Mouse (Mus musculus) layer of hippocampus, postnatal 25 days (tissue): ENCODE measurements around the gene Olfr698. TPM values are rescaled to one million over a fixed set of nuclear protein-coding genes. Genes with fewer than 3 reads are reported as not detected.
"Not testable (repeated sequence)": the region's sequence is repeated elsewhere in the genome, so short reads cannot be mapped to it uniquely, and the experiment has no call there.

Experiments
- DNase-seq, 2 experiments: peaks; one replicate each; pipeline ENCODE4 v3.0.0; 2022; ENCODE audit warnings: mixed read lengths in 2 of 2, low spot score in 1 of 2; ENCODE audit errors: extremely low spot score in 1 of 2
- total RNA-seq, 2 experiments: library from RNA; stranded (reverse); gene quantifications; 2 replicates each; pipeline ENCODE4 v1.2.3; 2021

Olfr698 gene
- total RNA-seq: not detected

DNA sequence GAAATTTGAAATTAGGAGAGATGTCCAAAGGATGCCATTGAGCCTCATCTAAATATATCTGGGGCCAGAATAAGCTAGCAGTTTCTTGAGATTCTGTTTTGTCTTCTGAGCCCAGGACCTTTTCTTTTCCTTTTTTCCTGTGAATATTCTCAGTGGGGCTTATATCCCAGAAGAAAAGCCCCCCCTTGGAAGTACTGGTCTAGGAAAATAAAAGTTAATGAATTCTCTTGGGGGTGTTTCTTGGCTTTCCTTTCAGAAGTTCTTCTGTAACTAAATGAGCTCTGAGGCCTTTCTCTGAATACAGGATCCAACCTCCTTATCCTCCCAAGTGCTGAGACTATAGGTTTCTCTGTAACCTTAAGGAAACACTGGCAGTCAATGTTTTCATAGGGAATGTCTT, at the start of gene Olfr698:
Olfr698 (minus strand) TSS at position 101 of the 400 bp plus-strand sequence.
- no peak for DNase-seq

DNA sequence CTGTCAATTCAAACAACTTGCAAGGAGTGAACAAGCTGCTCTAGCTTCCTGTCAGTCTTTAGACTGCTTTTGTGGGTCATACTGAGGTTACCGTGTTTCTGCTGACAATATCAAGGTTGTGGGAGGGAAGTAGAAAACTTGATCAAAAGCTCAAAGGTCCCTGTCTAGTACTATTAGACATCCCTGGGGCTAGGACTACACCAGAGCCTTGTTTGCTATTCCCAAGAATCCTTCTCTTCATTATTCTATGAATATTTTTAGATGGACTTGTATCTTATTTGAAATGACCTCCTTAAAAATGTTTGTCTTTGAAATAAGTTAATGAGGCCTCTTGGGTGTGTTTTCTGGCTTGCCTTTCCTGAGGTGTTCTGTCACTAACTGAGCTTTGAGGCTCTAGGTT, 37.9 kb upstream of the Olfr698 start, which contains the start of gene Olfr699:
Olfr699 (minus strand) TSS at position 101 of the 400 bp plus-strand sequence.
- no peak for DNase-seq

GRCm38 (mm10) chr7:106788330-106788729, 33.1 kb upstream of the Olfr698 start:
- no peak for DNase-seq

DNA sequence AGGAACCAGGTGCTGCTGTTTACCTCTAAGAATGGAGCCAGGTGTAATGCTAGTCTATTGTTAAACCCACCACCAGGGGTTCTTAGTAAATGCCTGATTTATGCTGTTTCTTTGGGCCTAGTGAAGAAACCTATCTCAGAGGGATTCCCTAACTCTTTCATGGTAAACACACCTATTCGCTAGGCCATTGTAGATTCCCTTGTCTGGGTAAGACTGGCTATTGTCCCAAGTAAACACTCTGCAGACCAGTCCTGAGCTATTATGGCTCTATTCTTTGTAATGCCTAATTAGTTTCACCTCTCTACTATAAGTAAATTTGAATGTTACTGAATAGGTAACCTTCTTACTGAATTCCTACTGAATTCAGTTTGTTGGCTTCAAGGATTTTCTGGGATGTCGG, 5.8 kb upstream of the Olfr698 start:
- DNase-seq: not testable (repeated sequence)

- no peak for DNase-seq
Observed at GRCm38 (mm10) chr7:106758800-106759199, 3.6 kb upstream of the Olfr698 start.

- no peak for DNase-seq
Observed at GRCm38 (mm10) chr7:106745811-106746210, 9.4 kb downstream of the Olfr698 start.

- no peak for DNase-seq
Observed at GRCm38 (mm10) chr7:106742343-106742742, 12.9 kb downstream of the Olfr698 start, which contains the start of gene Olfr697. Gene Olfr697, minus strand, starts transcription at chr7:106742443.

GRCm38 (mm10) chr7:106737028-106737427, 18.2 kb downstream of the Olfr698 start:
- no peak for DNase-seq

GRCm38 (mm10) chr7:106733717-106734116, 21.5 kb downstream of the Olfr698 start:
- no peak for DNase-seq

DNA sequence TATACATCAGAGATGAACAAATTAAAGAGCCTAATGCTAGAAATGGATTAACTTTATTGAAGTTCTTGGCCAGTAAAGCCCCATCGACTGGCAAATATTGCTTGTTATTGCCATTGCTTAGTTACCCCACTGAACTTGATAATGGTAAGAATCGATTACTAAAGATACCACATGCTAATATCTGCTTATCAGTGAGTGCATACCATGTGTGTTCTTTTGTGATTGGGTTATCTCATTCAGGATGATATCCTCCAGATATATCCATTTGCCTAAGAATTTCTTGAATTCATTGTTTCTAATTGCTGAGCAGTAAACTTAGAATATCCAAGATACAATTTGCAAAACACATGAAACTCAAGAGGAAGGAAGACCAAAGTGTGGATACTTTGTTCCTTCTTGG, 29.5 kb downstream of the Olfr698 start:
- DNase-seq: not testable (repeated sequence)

DNA sequence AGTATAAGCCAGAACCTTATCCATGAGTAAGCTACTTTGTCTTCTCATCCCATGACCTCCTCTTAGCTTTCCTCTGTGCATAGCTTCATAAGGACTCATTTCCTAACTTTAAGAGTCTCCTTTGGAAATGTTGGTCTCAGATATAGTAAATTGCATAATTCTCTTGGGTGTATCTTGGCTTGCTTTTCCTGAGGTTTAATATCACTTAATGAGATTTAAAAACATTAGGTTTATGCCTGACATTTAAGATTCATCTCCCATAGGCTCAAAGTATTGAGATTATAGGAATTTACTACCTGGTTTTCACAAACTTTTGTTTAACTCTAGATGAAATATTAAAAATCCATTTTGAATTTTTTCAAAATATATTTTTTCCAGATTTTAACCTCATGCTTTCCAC, 38.9 kb downstream of the Olfr698 start, which contains the start of gene Olfr695:
Olfr695 (minus strand) TSS at position 101 of the 400 bp plus-strand sequence.
- DNase-seq: no peak

GRCm38 (mm10) chr7:106711463-106711862, 43.7 kb downstream of the Olfr698 start:
- no peak for DNase-seq

DNA sequence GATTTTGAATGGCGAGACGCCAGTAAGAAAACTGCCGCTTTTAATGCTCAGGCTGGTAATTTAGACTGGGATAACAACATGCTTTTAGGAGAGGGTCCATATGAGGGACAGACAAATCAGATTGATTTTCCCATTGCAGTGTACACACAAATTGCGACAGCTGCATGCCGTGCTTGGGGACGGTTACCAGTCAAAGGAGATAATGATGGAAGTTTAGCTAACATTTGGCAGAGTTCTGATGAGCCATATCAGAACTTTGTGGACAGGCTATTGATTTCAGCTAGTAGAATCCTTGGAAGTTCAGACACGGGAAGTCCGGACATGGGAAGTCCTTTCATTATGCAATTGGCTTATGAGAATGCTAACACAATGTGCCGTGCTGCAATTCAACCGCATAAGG, 47.5 kb downstream of the Olfr698 start:
- not testable (repeated sequence) for DNase-seq

Other genes starting within 250 kb of the Olfr698 start
- gene Olfr693, start 74.8 kb downstream of the Olfr698 start, total RNA-seq: not detected
- not detected for gene Olfr694, start 63.6 kb downstream of the Olfr698 start, total RNA-seq
- not detected for gene Olfr695, start 39.0 kb downstream of the Olfr698 start, total RNA-seq
- not detected for gene Olfr697, start 13.0 kb downstream of the Olfr698 start, total RNA-seq
- gene Olfr699, start 37.8 kb upstream of the Olfr698 start, total RNA-seq: not detected
- not detected for gene Olfr700, start 53.4 kb upstream of the Olfr698 start, total RNA-seq
- gene Olfr701, start 58.7 kb upstream of the Olfr698 start, total RNA-seq: not detected
- not detected for gene Olfr702, start 78.5 kb upstream of the Olfr698 start, total RNA-seq
- not detected for gene Olfr703, start 88.0 kb upstream of the Olfr698 start, total RNA-seq
- gene Olfr704, start 107.8 kb upstream of the Olfr698 start, total RNA-seq: not detected
- not detected for gene Olfr705, start 121.5 kb upstream of the Olfr698 start, total RNA-seq
- not detected for gene Olfr706, start 132.8 kb upstream of the Olfr698 start, total RNA-seq
- gene Olfr707, start 145.8 kb upstream of the Olfr698 start, total RNA-seq: not detected
- not detected for gene Olfr1532-ps1, start 152.6 kb upstream of the Olfr698 start, total RNA-seq
- gene Olfr709-ps1, start 176.8 kb upstream of the Olfr698 start, total RNA-seq: not detected
- gene Olfr710, start 192.9 kb upstream of the Olfr698 start, total RNA-seq: not detected
- under 1 TPM; 0.07 to 0.10 TPM for gene Olfr6, start 208.5 kb upstream of the Olfr698 start, total RNA-seq
- gene Olfr711, start 220.1 kb upstream of the Olfr698 start, total RNA-seq: not detected